Mouse (Mus musculus): Measurements from ENCODE around the gene C8g. TPM values are rescaled to one million over a fixed set of nuclear protein-coding genes. Genes with fewer than 3 reads are reported as not detected.

Gene C8g
- total RNA-seq, 1 experiment from 2014 or later = 0.35 TPM

- ATAC-seq (replicated peaks in 1 of 2; ENCODE audit: insufficient read depth in 1 of 2, low FRiP score in 2 of 2, low TSS enrichment in 1 of 2, low read depth in 1 of 2, poor library complexity in 2 of 2, severe bottlenecking in 2 of 2) = no peak
These were observed 3.5 kb upstream of the C8g start for GRCm38 (mm10) chr2:25505000-25505399.

- ATAC-seq (replicated peaks in 1 of 2; ENCODE audit: insufficient read depth in 1 of 2, low FRiP score in 2 of 2, low TSS enrichment in 1 of 2, low read depth in 1 of 2, poor library complexity in 2 of 2, severe bottlenecking in 2 of 2) = no peak
These were observed 3.0 kb upstream of the C8g start for GRCm38 (mm10) chr2:25504538-25504937.

GRCm38 (mm10) chr2:25502726-25503125 is 1.2 kb upstream of the C8g start:
- no peak for ATAC-seq (replicated peaks in 1 of 2; ENCODE audit: insufficient read depth in 1 of 2, low FRiP score in 2 of 2, low TSS enrichment in 1 of 2, low read depth in 1 of 2, poor library complexity in 2 of 2, severe bottlenecking in 2 of 2)

- peak; percentile 73 to 81 for ATAC-seq (replicated peaks in 1 of 2; ENCODE audit: insufficient read depth in 1 of 2, low FRiP score in 2 of 2, low TSS enrichment in 1 of 2, low read depth in 1 of 2, poor library complexity in 2 of 2, severe bottlenecking in 2 of 2)
These were observed 728 bp downstream of the C8g start, which contains the start of gene Fbxw5 for GRCm38 (mm10) chr2:25500576-25501405. Fbxw5 (plus strand) TSS chr2:25500750.

- no peak for ATAC-seq (replicated peaks in 1 of 2; ENCODE audit: insufficient read depth in 1 of 2, low FRiP score in 2 of 2, low TSS enrichment in 1 of 2, low read depth in 1 of 2, poor library complexity in 2 of 2, severe bottlenecking in 2 of 2)
These were observed 1.4 kb downstream of the C8g start for GRCm38 (mm10) chr2:25500071-25500575.

DNA sequence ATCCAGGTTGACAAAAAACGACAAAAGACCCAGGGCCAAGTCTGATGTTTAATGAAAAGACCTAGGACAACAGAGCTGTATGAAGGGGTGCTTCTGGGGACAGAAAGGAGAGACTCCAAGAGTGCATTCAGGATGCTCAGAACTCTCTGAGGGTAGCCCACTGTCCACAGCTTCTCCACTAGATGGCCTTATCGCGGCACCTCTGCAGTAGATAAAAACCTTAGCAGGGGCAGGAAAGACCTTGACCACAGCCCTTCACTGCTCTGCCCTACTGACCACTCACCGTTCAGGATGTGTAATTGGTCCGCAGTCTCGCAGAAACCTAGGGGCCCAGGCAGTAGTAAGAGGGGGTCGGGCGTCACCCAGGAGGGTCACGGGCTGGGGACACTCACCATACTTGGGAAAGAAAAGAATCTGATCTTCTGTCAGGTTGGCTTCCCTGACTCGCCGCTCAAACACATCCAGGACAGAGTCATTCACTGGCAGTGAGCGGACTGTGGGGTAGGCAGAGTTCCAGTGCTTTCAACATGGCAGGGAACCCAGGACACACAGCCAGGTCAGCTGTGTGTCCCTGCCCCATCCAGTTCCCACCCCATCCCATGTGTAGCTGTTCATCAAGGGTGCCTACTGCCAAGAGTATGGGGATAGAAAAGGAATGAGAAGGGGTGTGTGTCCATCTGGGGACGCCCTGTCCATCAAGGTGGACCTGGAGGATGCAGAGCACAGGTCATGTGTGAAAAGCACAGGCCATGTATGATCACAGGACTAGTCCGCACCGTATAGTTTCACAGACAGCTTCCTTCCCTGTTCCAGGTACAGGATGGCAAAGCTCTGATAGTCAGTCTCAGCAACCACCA is 2.7 kb downstream of the C8g start:
- no peak for ATAC-seq (replicated peaks in 1 of 2; ENCODE audit: insufficient read depth in 1 of 2, low FRiP score in 2 of 2, low TSS enrichment in 1 of 2, low read depth in 1 of 2, poor library complexity in 2 of 2, severe bottlenecking in 2 of 2)

DNA sequence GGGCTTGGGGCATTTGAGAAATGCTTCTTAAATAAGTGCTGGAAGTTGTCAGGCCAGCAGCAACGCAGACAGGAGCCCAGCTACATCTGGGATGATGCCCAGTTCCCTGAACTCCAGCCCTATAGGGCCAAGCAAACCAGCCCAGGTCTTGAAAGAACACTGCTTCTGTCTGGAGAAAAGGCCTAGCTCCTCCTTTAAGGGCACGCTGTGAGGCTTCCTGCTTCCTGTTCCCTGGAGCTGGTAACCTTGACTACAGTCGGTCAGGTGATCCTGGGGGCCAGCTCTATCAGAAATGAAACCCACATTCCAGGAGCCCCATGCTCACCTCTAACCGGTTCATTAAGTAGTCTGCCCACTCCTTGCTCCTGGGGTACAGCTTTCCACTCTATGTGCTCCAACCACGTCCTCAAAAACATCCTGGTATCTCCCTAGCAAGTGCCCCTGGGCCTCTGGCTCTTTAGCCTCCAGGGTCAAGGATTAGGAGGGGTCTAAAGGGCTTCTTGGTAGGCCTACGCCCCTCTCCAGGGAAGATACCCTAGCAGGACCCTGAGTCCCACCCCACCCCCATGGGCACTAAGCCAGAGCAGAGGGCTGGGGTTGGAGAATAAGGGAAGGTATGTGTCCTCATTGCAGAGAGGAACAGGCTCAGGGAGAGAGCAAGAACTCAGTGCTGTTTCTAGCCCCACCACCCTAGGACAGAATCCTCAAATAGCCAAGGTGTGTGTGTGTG is 3.5 kb downstream of the C8g start:
- peak; percentile 24 to 38; a peak in 1 of 4 replicates for ATAC-seq (replicated peaks in 1 of 2; ENCODE audit: insufficient read depth in 1 of 2, low FRiP score in 2 of 2, low TSS enrichment in 1 of 2, low read depth in 1 of 2, poor library complexity in 2 of 2, severe bottlenecking in 2 of 2)

DNA sequence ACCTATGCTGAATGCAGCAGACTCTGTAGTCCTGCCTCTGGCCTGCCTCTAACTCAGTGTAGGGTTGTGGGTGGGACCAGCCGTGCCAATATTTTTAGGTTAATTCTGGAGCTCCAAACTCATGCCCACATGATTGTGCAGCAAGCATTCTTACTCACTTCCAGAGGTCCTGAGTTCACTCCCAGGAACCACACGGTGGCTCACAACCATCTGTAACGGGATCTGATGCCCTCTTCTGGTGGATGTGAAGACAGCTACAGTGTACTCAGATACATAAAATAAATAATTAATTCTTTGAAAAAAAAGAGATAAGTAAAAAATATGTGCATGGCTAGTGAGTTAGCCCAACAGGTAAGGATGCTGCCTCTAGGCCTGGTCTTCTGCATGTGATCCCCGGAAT is 5.1 kb downstream of the C8g start:
- ATAC-seq (replicated peaks in 1 of 2; ENCODE audit: insufficient read depth in 1 of 2, low FRiP score in 2 of 2, low TSS enrichment in 1 of 2, low read depth in 1 of 2, poor library complexity in 2 of 2, severe bottlenecking in 2 of 2) = no peak

- ATAC-seq (replicated peaks in 1 of 2; ENCODE audit: insufficient read depth in 1 of 2, low FRiP score in 2 of 2, low TSS enrichment in 1 of 2, low read depth in 1 of 2, poor library complexity in 2 of 2, severe bottlenecking in 2 of 2) = no peak
These were observed 8.0 kb downstream of the C8g start, which contains the start of gene Lcn12 for GRCm38 (mm10) chr2:25493476-25493961. Lcn12 (minus strand) TSS chr2:25493911.

- ATAC-seq (replicated peaks in 1 of 2; ENCODE audit: insufficient read depth in 1 of 2, low FRiP score in 2 of 2, low TSS enrichment in 1 of 2, low read depth in 1 of 2, poor library complexity in 2 of 2, severe bottlenecking in 2 of 2) = no peak
These were observed 8.5 kb downstream of the C8g start for GRCm38 (mm10) chr2:25492988-25493387.

DNA sequence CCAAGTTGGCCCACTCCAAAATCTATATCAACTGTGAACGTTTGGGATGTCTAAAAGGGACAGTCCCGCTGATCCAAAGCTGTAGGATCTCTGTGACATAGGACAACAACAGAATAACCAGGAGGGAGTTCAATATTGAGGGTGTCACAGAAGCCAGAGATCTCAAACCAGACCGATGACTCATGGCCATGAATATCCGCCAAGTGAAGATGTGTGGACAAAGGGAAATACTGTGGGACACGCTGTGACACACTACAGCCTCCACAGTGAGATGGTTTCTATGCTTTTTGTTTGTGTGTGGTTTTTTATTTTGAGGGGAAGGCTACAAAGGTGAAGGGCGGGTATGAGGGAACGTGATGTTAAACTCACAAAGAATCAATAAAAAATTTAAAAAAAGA is 12.8 kb downstream of the C8g start:
- ATAC-seq (replicated peaks in 1 of 2; ENCODE audit: insufficient read depth in 1 of 2, low FRiP score in 2 of 2, low TSS enrichment in 1 of 2, low read depth in 1 of 2, poor library complexity in 2 of 2, severe bottlenecking in 2 of 2) = no peak

GRCm38 (mm10) chr2:25487965-25488670 is 13.4 kb downstream of the C8g start:
- no peak for ATAC-seq (replicated peaks in 1 of 2; ENCODE audit: insufficient read depth in 1 of 2, low FRiP score in 2 of 2, low TSS enrichment in 1 of 2, low read depth in 1 of 2, poor library complexity in 2 of 2, severe bottlenecking in 2 of 2)

- no peak for ATAC-seq (replicated peaks in 1 of 2; ENCODE audit: insufficient read depth in 1 of 2, low FRiP score in 2 of 2, low TSS enrichment in 1 of 2, low read depth in 1 of 2, poor library complexity in 2 of 2, severe bottlenecking in 2 of 2)
These were observed 16.4 kb downstream of the C8g start for GRCm38 (mm10) chr2:25484901-25485647.

- peak; percentile 50 to 75 for ATAC-seq (replicated peaks in 1 of 2; ENCODE audit: insufficient read depth in 1 of 2, low FRiP score in 2 of 2, low TSS enrichment in 1 of 2, low read depth in 1 of 2, poor library complexity in 2 of 2, severe bottlenecking in 2 of 2)
These were observed 18.6 kb downstream of the C8g start for GRCm38 (mm10) chr2:25482969-25483368.

DNA sequence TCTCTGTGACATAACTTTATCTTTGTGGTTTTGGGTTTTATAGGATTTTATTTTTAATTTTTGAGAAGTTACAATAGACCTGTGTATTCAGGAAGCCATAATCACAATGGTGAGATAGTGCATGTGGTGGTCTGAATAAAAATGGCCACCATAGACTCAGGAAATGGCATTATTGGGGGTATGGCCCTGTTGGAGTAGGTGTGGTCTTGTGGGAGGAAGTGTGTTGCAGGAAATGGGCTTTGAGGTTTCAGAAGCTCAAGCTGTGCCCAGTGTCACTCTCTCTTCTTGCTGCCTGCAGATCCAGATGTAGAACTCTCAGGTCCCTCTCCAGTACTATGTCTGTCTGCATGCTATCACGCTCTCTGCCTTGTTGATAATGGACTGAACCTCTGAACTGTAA is 21.0 kb downstream of the C8g start:
- ATAC-seq (replicated peaks in 1 of 2; ENCODE audit: insufficient read depth in 1 of 2, low FRiP score in 2 of 2, low TSS enrichment in 1 of 2, low read depth in 1 of 2, poor library complexity in 2 of 2, severe bottlenecking in 2 of 2) = peak in 1 of 2 experiments; percentile 19; a peak in 3 of 4 replicates
